Mouse (Mus musculus) heart, postnatal 0 days (tissue): ENCODE results near the gene Wfikkn2. TPM values are rescaled to one million over a fixed set of nuclear protein-coding genes. Genes with fewer than 3 reads are reported as not detected.

Experiments used
- ATAC-seq: fragments of 200-750 bp; cut with Nextera tagmentation; 2 replicates; pipeline ENCODE4 v1.8.0; 2017; ENCODE audit warnings: low read depth, moderate number of reproducible peaks, moderate library complexity; ENCODE audit not compliant: insufficient read depth
- DNase-seq: peaks from one replicate; pipeline ENCODE4 v3.0.0-alpha.2; 2016; ENCODE audit warnings: low spot score
- H3K27ac ChIP-seq: fragments of 300-500 bp; sonication (generic); 2 replicates; pipeline ENCODE4 v1.5.1; 2014; ENCODE audit warnings: low read depth, mild to moderate bottlenecking
- H3K27me3 ChIP-seq: fragments of 300-500 bp; sonication (generic); 2 replicates; pipeline ENCODE4 v1.6.1; 2014; ENCODE audit warnings: low read length, mixed read lengths; ENCODE audit not compliant: control insufficient read depth, insufficient read depth
- H3K36me3 ChIP-seq: fragments of 300-500 bp; sonication (generic); replicated peaks from 2 replicates; pipeline ENCODE4 v1.6.1; 2014; ENCODE audit warnings: low read length, mixed read lengths; ENCODE audit not compliant: control insufficient read depth, insufficient read depth
- H3K4me1 ChIP-seq: fragments of 300-500 bp; sonication (generic); 2 replicates; pipeline ENCODE4 v1.6.1; 2014; ENCODE audit warnings: antibody characterized with exemption; ENCODE audit not compliant: control insufficient read depth, insufficient read depth
- H3K4me2 ChIP-seq: fragments of 300-500 bp; sonication (generic); 2 replicates; pipeline ENCODE4 v1.6.1; 2014; ENCODE audit warnings: low read depth, mild to moderate bottlenecking, low read length, moderate library complexity
- H3K4me3 ChIP-seq: fragments of 300-500 bp; sonication (generic); 2 replicates; pipeline ENCODE4 v1.5.1; 2014; ENCODE audit warnings: low read depth, low read length
- H3K9ac ChIP-seq: fragments of 300-500 bp; sonication (generic); replicated peaks from 2 replicates; pipeline ENCODE4 v1.6.1; 2014; ENCODE audit warnings: low read depth, low read length, mixed read lengths
- H3K9me3 ChIP-seq: fragments of 300-500 bp; sonication (generic); replicated peaks from 2 replicates; pipeline ENCODE4 v1.6.1; 2016; ENCODE audit warnings: low read length; ENCODE audit not compliant: control insufficient read depth
- CTCF ChIP-seq: IDR thresholded peaks from 2 replicates; pipeline ENCODE4 v1.5.1; 2016; ENCODE audit warnings: antibody characterized with exemption, control low read depth, low read depth
- EP300 ChIP-seq: IDR thresholded peaks from 2 replicates; pipeline ENCODE4 v1.6.1; 2016; ENCODE audit warnings: antibody characterized with exemption, low read depth
- WGBS: fragments of 180-500 bp; shearing (Covaris S2); extraction: QIAGEN DNeasy Blood & Tissue Kit; methylation state at CpG from one replicate; pipeline ENCODE4 v1.1.7; 2014; 5-methylcytosine and 5-hydroxymethylcytosine counted together
- polyA plus RNA-seq: library from polyadenylated mRNA; unstranded; fragments of >200 nt; fragmentation: Nextera tagmentation; extraction: Ambion mirVana; gene quantifications from 2 replicates; pipeline ENCODE4 v1.2.1, GENCODE M21; 2015
- total RNA-seq: library from RNA; depleted of rRNA; stranded (reverse); fragments of >200 nt; gene quantifications from 2 replicates; pipeline ENCODE4 v1.2.3, GENCODE M21; 2014; ENCODE audit warnings: low replicate concordance

The Wfikkn2 gene
- total and polyA plus RNA-seq, 2 experiments from 2014 or later, result 0.76 to 1.6 TPM

- TF ChIP-seq EP300 (no peak), CTCF (no peak)
- Histone ChIP-seq H3K9me3 (no peaks in the 10 kb centered on the region), H3K9ac (no peak overlapping the region), H3K27me3 (no peaks in the 10 kb centered on the region), H3K4me2 (no peak overlapping the region), H3K4me1 (peaks cover 9% of the 10 kb centered on the region), H3K27ac (no peak overlapping the region), H3K36me3 (no peaks in the 10 kb centered on the region), H3K4me3 (no peak overlapping the region)
- ATAC-seq (no peak), DNase-seq (no peak)
- WGBS, result 80% methylated on average over 7 of the region's 7 CpGs
Measured at GRCm38 (mm10) chr11:94275226-94275625, 29.4 kb upstream of the Wfikkn2 start.

DNA sequence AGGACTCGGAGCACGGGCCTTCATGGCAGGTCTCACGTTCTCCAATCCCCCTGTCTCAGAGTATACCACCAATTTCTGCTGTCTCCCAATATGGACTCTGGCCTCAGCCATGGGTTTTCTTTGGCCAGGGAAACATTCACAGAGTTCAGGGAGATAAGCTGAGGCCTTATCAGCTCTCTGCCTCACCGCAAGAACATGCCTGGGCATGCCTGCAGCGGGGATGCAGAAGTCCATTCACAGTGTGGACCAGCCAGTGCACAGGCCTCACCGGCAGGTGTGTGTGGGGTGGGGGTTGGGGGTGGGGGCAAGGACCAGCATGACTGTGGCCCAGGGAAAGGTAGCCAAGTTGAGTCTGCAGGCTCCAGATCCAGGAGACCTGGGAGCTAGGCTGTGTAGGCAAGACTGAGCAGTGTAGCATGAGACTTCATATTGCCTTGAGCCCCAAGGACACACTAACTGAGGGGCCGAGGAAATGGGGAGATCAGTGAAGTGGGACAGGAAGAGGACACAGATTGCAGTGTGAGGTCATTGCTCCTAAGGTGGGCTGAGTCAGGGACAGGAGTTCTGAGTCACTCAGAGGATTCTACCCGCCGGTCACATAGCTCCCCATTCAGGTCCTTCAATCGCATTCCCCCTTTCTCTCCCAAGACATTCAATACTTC is 28.5 kb upstream of the Wfikkn2 start:
- no peak overlapping the region for H3K9ac ChIP-seq
- peaks cover 9% of the 10 kb centered on the region for H3K4me1 ChIP-seq
- H3K36me3 ChIP-seq, result no peaks in the 10 kb centered on the region
- H3K4me3 ChIP-seq, result no peak overlapping the region
- TF ChIP-seq EP300, result no peak
- no peak for DNase-seq
- H3K9me3 ChIP-seq, result no peaks in the 10 kb centered on the region
- no peak overlapping the region for H3K4me2 ChIP-seq
- no peak for ATAC-seq
- H3K27me3 ChIP-seq, result no peaks in the 10 kb centered on the region
- WGBS, result 57% methylated on average over 10 of the region's 10 CpGs
- H3K27ac ChIP-seq, result no peak overlapping the region

DNA sequence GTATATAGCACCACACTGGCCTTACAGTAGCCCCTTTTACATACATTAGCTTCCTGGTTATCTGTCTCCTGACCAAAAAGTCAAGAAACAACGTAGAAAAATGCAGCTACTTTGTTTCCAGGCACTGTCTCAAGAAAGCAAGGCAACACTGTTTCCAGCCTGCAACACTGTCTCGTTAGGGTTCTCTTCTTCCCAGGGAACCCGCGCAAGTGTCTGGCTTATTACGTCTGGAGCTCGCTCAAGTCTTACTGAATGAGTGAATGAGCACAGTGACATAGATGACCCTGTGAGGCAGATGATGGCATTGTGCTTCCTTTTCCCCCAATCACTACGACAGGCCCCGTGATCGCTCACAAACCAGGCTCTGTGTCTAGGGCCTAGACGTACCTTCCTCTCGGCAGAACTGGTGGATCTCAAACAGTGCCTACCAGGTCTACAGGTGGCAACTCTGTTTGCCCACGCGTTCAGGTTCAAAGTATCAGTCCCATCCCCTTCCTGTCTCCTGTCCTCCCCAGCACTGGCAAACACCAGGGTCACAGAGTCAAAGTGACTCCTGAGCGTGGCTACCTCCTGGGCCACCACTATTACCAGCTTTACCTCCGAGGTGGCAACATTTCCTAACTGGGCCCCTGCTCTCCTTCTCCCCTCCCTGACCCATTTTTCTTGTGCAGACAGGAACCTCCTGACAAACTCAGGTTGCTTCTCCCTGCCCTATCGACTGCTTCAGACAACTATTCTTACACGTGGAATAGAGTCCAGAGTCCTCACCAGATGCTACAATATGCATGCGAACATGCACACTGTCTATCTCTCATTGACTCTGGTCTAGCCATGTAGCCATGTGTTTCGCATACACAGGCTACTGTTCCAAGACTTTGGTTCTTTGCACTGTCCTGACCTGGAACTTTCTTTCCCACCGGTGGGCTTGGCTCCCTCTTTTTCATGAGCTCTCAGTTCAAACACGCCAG is 27.4 kb upstream of the Wfikkn2 start:
- H3K27ac ChIP-seq, result no peak overlapping the region
- H3K4me3 ChIP-seq, result no peak overlapping the region
- H3K36me3 ChIP-seq, result no peaks in the 10 kb centered on the region
- TF ChIP-seq EP300 (no peak), CTCF (no peak)
- DNase-seq (no peak), ATAC-seq (no peak)
- 87% methylated on average over 21 of the region's 21 CpGs for WGBS
- peaks cover 9% of the 10 kb centered on the region for H3K4me1 ChIP-seq
- no peaks in the 10 kb centered on the region for H3K27me3 ChIP-seq
- H3K9me3 ChIP-seq, result no peaks in the 10 kb centered on the region
- H3K9ac ChIP-seq, result no peak overlapping the region
- H3K4me2 ChIP-seq, result no peak overlapping the region

DNA sequence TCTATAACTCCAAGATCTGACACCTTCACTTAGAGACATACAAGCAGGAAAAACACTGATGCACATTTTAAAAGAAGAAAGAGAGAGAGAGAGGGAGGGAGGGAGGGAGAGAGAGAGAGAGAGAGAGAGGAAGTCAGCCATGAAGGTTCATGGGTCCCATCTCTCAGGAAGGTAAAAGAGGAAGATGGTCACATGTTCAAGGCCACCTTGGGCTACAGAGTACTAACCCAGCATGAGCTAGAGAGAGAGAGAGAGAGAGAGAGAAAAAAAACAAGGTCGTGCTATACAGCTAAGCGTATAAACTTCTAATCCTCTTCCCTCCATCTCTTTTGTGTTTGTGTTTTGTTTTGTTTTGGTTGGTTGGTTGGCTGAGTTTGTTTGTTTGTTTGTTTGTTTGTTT is 25.2 kb upstream of the Wfikkn2 start:
- H3K4me3 ChIP-seq, result no peak overlapping the region
- peaks cover 9% of the 10 kb centered on the region for H3K4me1 ChIP-seq
- no peak overlapping the region for H3K27ac ChIP-seq
- no peaks in the 10 kb centered on the region for H3K9me3 ChIP-seq
- H3K36me3 ChIP-seq, result no peaks in the 10 kb centered on the region
- H3K4me2 ChIP-seq, result no peak overlapping the region
- WGBS, result 88% methylated on average over 2 of the region's 2 CpGs
- ATAC-seq (no peak), DNase-seq (no peak)
- no peak overlapping the region for H3K9ac ChIP-seq
- TF ChIP-seq EP300 (no peak), CTCF (no peak)
- no peaks in the 10 kb centered on the region for H3K27me3 ChIP-seq

- DNase-seq (no peak), ATAC-seq (no peak)
- no peak overlapping the region for H3K4me2 ChIP-seq
- TF ChIP-seq CTCF, result no peak
- TF ChIP-seq EP300, result no peak
- H3K9me3 ChIP-seq, result no peaks in the 10 kb centered on the region
- no peak overlapping the region for H3K27ac ChIP-seq
- 80% methylated on average over 7 of the region's 7 CpGs for WGBS
- no peaks in the 10 kb centered on the region for H3K27me3 ChIP-seq
- no peaks in the 10 kb centered on the region for H3K36me3 ChIP-seq
- H3K4me1 ChIP-seq, result peaks cover 13% of the 10 kb centered on the region
- no peak overlapping the region for H3K4me3 ChIP-seq
- no peak overlapping the region for H3K9ac ChIP-seq
Measured at GRCm38 (mm10) chr11:94269906-94270305, 24.1 kb upstream of the Wfikkn2 start.
